Mouse (Mus musculus) midbrain, postnatal 0 days (tissue): ENCODE results near the gene Pde4a. TPM values are rescaled to one million over a fixed set of nuclear protein-coding genes. Genes with fewer than 3 reads are reported as not detected.
A peak's percentile ranks its signal among the peaks of the same experiment; 100 is the strongest.

Experiments
- ATAC-seq: fragments of 200-750 bp; cut with Nextera tagmentation; 2 replicates; pipeline ENCODE4 v1.8.0; 2017; ENCODE audit warnings: moderate number of reproducible peaks, mild to moderate bottlenecking, moderate TSS enrichment, moderate library complexity; ENCODE audit not compliant: low FRiP score
- DNase-seq: peaks from one replicate; pipeline ENCODE4 v3.0.0-alpha.2; 2015; ENCODE audit warnings: low spot score
- H3K27ac ChIP-seq: fragments of 300-500 bp; sonication (generic); 2 replicates; pipeline ENCODE4 v1.5.1; 2014; ENCODE audit warnings: low read depth, mild to moderate bottlenecking, low read length, mixed read lengths
- H3K27me3 ChIP-seq: fragments of 300-500 bp; sonication (generic); 2 replicates; pipeline ENCODE4 v1.6.1; 2014; ENCODE audit warnings: low read length, control low read depth, mixed read lengths; ENCODE audit not compliant: insufficient read depth
- H3K36me3 ChIP-seq: fragments of 300-500 bp; sonication (generic); 2 replicates; pipeline ENCODE4 v1.6.1; 2014; ENCODE audit warnings: low read length, control low read depth, mixed read lengths; ENCODE audit not compliant: insufficient read depth
- H3K4me1 ChIP-seq: fragments of 300-500 bp; sonication (generic); 2 replicates; pipeline ENCODE4 v1.6.1; 2014; ENCODE audit warnings: mild to moderate bottlenecking, control low read depth, antibody characterized with exemption, low read length, mixed read lengths; ENCODE audit not compliant: insufficient read depth
- H3K4me2 ChIP-seq: fragments of 300-500 bp; sonication (generic); 2 replicates; pipeline ENCODE4 v1.6.1; 2014; ENCODE audit warnings: low read depth, mild to moderate bottlenecking, low read length, mixed read lengths; ENCODE audit not compliant: poor library complexity, severe bottlenecking
- H3K4me3 ChIP-seq: fragments of 300-500 bp; sonication (generic); 2 replicates; pipeline ENCODE4 v1.5.1; 2014; ENCODE audit warnings: low read depth, mild to moderate bottlenecking, low read length, moderate library complexity
- H3K9ac ChIP-seq: fragments of 300-500 bp; sonication (generic); replicated peaks from 2 replicates; pipeline ENCODE4 v1.6.1; 2014; ENCODE audit warnings: mild to moderate bottlenecking, low read length, moderate library complexity, mixed read lengths; ENCODE audit not compliant: poor library complexity, severe bottlenecking
- H3K9me3 ChIP-seq: fragments of 300-500 bp; sonication (generic); 2 replicates; pipeline ENCODE4 v1.6.1; 2016; ENCODE audit warnings: low read length, control low read depth
- CTCF ChIP-seq: IDR thresholded peaks from 2 replicates; pipeline ENCODE4 v1.5.1; 2016; ENCODE audit warnings: antibody characterized with exemption, mild to moderate bottlenecking
- WGBS: fragments of 180-500 bp; shearing (Covaris S2); extraction: QIAGEN DNeasy Blood & Tissue Kit; methylation state at CpG from one replicate; pipeline ENCODE4 v1.1.7; 2014; 5-methylcytosine and 5-hydroxymethylcytosine counted together
- polyA plus RNA-seq: library from polyadenylated mRNA; unstranded; fragments of >200 nt; fragmentation: Nextera tagmentation; extraction: Ambion mirVana; gene quantifications from 2 replicates; pipeline ENCODE4 v1.2.1, GENCODE M21; 2015
- total RNA-seq: library from RNA; depleted of rRNA; stranded (reverse); fragments of >200 nt; gene quantifications from 2 replicates; pipeline ENCODE4 v1.2.3, GENCODE M21; 2014

The Pde4a gene
- total and polyA plus RNA-seq, 2 experiments from 2014 or later: 46.5 to 59.8 TPM

GRCm38 (mm10) chr9:21144361-21144760 is 21.2 kb upstream of the Pde4a start:
- DNase-seq (no peak), ATAC-seq (no peak)
- Histone ChIP-seq H3K36me3 (peaks cover 43% of the 10 kb centered on the region), H3K27ac (no peak overlapping the region), H3K4me2 (no peak overlapping the region), H3K27me3 (no peaks in the 10 kb centered on the region), H3K4me3 (no peak overlapping the region), H3K9ac (no peak overlapping the region), H3K4me1 (peaks cover 13% of the 10 kb centered on the region; the same call in 1 of the 2 replicates), H3K9me3 (no peaks in the 10 kb centered on the region)
- TF ChIP-seq CTCF: no peak
- 90% methylated on average over 3 of the region's 3 CpGs for WGBS

DNA sequence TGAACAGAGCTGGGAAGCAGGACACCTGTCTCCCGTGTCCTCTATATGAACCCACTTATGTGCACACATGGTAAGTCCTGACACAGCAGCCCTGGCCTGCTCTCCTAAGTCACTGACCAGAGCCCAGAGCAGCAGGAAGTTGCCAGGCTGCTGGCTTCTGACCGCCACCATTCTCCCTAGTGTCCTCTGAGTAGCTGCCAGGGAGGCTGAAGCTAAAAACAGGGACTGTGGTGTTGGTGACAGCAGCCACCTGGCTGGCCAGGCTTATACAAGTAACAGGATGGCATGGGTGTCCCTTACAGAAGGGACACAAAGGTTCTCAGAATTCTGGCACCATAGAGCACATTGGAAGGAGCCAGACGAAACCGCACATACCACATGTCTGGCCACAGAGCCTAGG is 20.1 kb upstream of the Pde4a start:
- TF ChIP-seq CTCF: no peak
- peaks cover 34% of the 10 kb centered on the region for H3K36me3 ChIP-seq
- no peak overlapping the region for H3K27ac ChIP-seq
- no peaks in the 10 kb centered on the region for H3K27me3 ChIP-seq
- peaks cover 13% of the 10 kb centered on the region; the same call in 1 of the 2 replicates for H3K4me1 ChIP-seq
- ATAC-seq (no peak), DNase-seq (no peak)
- no peak overlapping the region for H3K4me3 ChIP-seq
- H3K9me3 ChIP-seq: no peaks in the 10 kb centered on the region
- H3K4me2 ChIP-seq: no peak overlapping the region
- WGBS: 88% methylated on average over 4 of the region's 4 CpGs
- 0 out of 2 replicates have a peak overlapping the region, but pooled peaks have one; percentile 33 for H3K9ac ChIP-seq

- 55% methylated on average over 10 of the region's 10 CpGs for WGBS
- TF ChIP-seq CTCF: no peak
- Histone ChIP-seq H3K4me2 (no peak overlapping the region), H3K9me3 (no peaks in the 10 kb centered on the region), H3K27me3 (no peaks in the 10 kb centered on the region), H3K27ac (no peak overlapping the region), H3K36me3 (peaks cover 23% of the 10 kb centered on the region), H3K4me3 (no peak overlapping the region), H3K9ac (no peak overlapping the region; the same call in 1 of the 2 replicates), H3K4me1 (peaks cover 13% of the 10 kb centered on the region; the same call in 1 of the 2 replicates)
- no peak for DNase-seq
- no peak for ATAC-seq
These were observed 18.8 kb upstream of the Pde4a start for GRCm38 (mm10) chr9:21146722-21147121.

GRCm38 (mm10) chr9:21148427-21148826 is 17.1 kb upstream of the Pde4a start:
- Histone ChIP-seq H3K27me3 (peaks cover 3% of the 10 kb centered on the region; the same call in 1 of the 2 replicates), H3K9ac (0 out of 2 replicates have a peak overlapping the region, but pooled peaks have one; percentile 5), H3K9me3 (no peaks in the 10 kb centered on the region), H3K4me2 (peak overlapping the region; percentile 86), H3K27ac (no peak overlapping the region), H3K36me3 (peaks cover 8% of the 10 kb centered on the region; the same call in 1 of the 2 replicates), H3K4me1 (peaks cover 13% of the 10 kb centered on the region; the same call in 1 of the 2 replicates), H3K4me3 (peak overlapping the region; percentile 77; the same call in 1 of the 2 replicates)
- ATAC-seq (no peak), DNase-seq (no peak)
- TF ChIP-seq CTCF: no peak

DNA sequence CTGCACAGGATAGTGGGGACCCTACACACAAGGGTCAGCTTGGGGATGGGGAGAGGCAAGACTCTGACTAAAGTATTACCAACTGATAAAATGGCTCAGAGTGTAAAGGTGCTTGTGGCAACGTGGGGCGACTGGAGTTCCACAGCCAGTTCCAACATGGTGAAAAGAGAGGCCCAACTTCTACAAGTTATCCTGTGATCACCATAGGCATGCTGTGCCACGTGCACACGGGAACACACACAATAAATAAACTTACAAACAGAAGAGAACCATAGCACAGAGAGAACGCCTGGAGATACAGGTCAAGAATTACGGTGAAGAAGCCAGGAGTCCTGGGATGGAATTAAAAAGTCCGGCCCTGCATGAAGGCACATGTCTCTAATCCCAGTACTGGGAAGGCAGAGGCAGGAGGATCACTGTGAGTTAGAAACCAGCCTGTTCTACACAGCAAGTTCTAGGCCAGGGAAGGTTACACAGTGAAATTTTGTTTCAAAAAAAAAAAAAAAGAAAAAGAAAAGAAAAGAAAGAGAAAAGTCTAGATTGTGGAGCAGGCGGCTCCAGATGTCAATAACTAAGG is 16.3 kb upstream of the Pde4a start:
- Histone ChIP-seq H3K9ac (peak overlapping the region; percentile 74), H3K4me2 (peak overlapping the region; percentile 86), H3K27ac (peak overlapping the region; percentile 77; the same call in 1 of the 2 replicates), H3K27me3 (peaks cover 4% of the 10 kb centered on the region; the same call in 1 of the 2 replicates), H3K36me3 (peaks cover 5% of the 10 kb centered on the region; the same call in 1 of the 2 replicates), H3K4me3 (peak overlapping the region; percentile 77), H3K4me1 (peaks cover 13% of the 10 kb centered on the region; the same call in 1 of the 2 replicates), H3K9me3 (no peaks in the 10 kb centered on the region)
- 14% methylated on average over 8 of the region's 8 CpGs for WGBS
- TF ChIP-seq CTCF: no peak
- DNase-seq (no peak), ATAC-seq (no peak)

DNA sequence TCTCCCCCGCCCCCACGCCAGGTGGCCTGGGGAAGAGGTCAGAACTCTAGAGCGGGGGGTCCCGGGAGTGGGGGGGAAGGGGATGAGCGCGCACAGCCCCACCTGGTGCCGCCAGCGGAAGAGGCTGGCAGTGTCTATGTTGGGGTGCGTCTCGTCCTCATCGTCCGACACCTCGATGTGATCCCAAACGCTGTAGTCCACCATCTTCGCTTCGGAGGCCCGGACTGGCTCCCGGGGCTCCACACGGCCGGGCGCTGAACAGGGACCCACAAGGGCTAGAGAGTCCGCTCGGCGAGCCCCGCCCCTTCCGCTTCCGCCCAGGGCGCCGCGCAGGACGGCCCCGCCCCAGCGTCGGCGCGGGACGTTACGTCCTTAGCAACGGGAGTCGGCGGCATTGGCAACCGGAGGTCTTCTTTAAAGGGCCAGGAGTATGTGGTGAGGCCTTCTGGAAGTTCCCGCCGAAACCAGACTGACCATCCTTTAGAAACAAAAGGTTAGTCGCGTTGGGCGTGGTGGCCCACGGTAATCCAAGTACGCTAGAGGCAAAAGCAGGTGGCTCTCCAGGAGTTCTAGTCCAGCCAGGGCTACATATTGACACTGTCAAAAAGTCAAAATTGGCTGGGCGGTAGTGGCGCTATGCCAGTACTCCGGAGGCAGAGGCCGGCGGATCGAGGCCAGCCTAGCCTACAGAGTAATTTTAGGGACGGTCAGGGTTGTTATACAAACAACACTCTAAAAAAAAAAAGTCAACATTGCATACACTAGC is 15.7 kb upstream of the Pde4a start, which contains the start of gene Cdc37:
Cdc37 (minus strand) TSS at position 329 of the 766 bp plus-strand sequence.
- Histone ChIP-seq H3K36me3 (peaks cover 5% of the 10 kb centered on the region; the same call in 1 of the 2 replicates), H3K4me3 (peak within 1 kb of the TSS; percentile 77), H3K9ac (peak within 1 kb of the TSS; percentile 74), H3K27ac (peak within 1 kb of the TSS; percentile 77), H3K4me1 (peaks cover 13% of the 10 kb centered on the region; the same call in 1 of the 2 replicates), H3K27me3 (peaks cover 4% of the 10 kb centered on the region; the same call in 1 of the 2 replicates), H3K9me3 (no peaks in the 10 kb centered on the region), H3K4me2 (peak within 1 kb of the TSS; percentile 86)
- DNase-seq: peak; percentile 95
- WGBS: 4% methylated on average over 56 of the region's 56 CpGs
- peak; percentile 97 for ATAC-seq
- TF ChIP-seq CTCF: peak; percentile 8; the same call in 1 of the 2 replicates
